ENCODE assay signal across 8 mouse cellular contexts in genomic region chr11:69800392-69801197, GRCm38 (mm10). TPM values are rescaled to one million over a fixed set of nuclear protein-coding genes. Genes with fewer than 3 reads are reported as not detected.
A peak's percentile ranks its signal among the peaks of the same experiment; 100 is the strongest.
DNase-seq lines count a peak whose midpoint lies in the region; ATAC-seq lines count a peak whose summit lies in the region.

No protein-coding gene starts in this region.

- no peaks in the 10 kb centered on the region for H3K9me3 ChIP-seq in forebrain, embryonic 16.5 days (ENCODE audit: control insufficient read depth, low read length)
- no peaks in the 10 kb centered on the region for H3K9me3 ChIP-seq in intestine, embryonic 15.5 days
- H3K9me3 ChIP-seq in liver, embryonic 13.5 days (replicated peaks), result no peaks in the 10 kb centered on the region
- no peaks in the 10 kb centered on the region for H3K9me3 ChIP-seq in neural tube, embryonic 15.5 days (replicated peaks)

- peaks cover 16% of the 10 kb centered on the region for H3K27me3 ChIP-seq in forebrain, embryonic 16.5 days (replicated peaks; ENCODE audit: control insufficient read depth, insufficient read depth, low read length)
- peaks cover 7% of the 10 kb centered on the region; the same call in 1 of the 2 replicates for H3K27me3 ChIP-seq in intestine, embryonic 15.5 days (replicated peaks)
- H3K27me3 ChIP-seq in liver, embryonic 13.5 days, result peaks cover 100% of the 10 kb centered on the region
- H3K27me3 ChIP-seq in neural tube, embryonic 15.5 days (replicated peaks), result peaks cover 28% of the 10 kb centered on the region

- WGBS in forebrain, embryonic 16.5 days, result under 1% methylated on average over 36 of the region's 36 CpGs
- 2% methylated on average over 36 of the region's 36 CpGs for WGBS in intestine, embryonic 15.5 days
- 2% methylated on average over 36 of the region's 36 CpGs for WGBS in liver, embryonic 13.5 days (ENCODE audit: insufficient replicate concordance)
- WGBS in neural tube, embryonic 15.5 days, result 1% methylated on average over 36 of the region's 36 CpGs

- H3K4me2 ChIP-seq in forebrain, embryonic 16.5 days (ENCODE audit: low read length), result peak overlapping the region; percentile 83
- peak overlapping the region; percentile 98 for H3K4me2 ChIP-seq in intestine, embryonic 15.5 days (replicated peaks)
- H3K4me2 ChIP-seq in liver, embryonic 13.5 days, result peak overlapping the region; percentile 77
- peak overlapping the region; percentile 87 for H3K4me2 ChIP-seq in neural tube, embryonic 15.5 days

- ATAC-seq in forebrain, embryonic 16.5 days, result peak; percentile 79
- peak; percentile 5 for ATAC-seq in intestine, embryonic 15.5 days
- ATAC-seq in liver, embryonic 13.5 days (ENCODE audit: low read depth), result no peak
- ATAC-seq in neural tube, embryonic 15.5 days (ENCODE audit: low FRiP score), result peak; percentile 82

- H3K4me3 ChIP-seq in forebrain, embryonic 16.5 days (replicated peaks; ENCODE audit: low read length), result peak overlapping the region; percentile 76
- H3K4me3 ChIP-seq in intestine, embryonic 15.5 days (replicated peaks), result peak overlapping the region; percentile 51
- H3K4me3 ChIP-seq in liver, embryonic 13.5 days (replicated peaks), result peak overlapping the region; percentile 45
- H3K4me3 ChIP-seq in neural tube, embryonic 15.5 days (replicated peaks), result peak overlapping the region; percentile 63

- peaks cover 54% of the 10 kb centered on the region for H3K4me1 ChIP-seq in forebrain, embryonic 16.5 days (replicated peaks; ENCODE audit: control insufficient read depth, insufficient read depth, low read length)
- peaks cover 58% of the 10 kb centered on the region for H3K4me1 ChIP-seq in intestine, embryonic 15.5 days (replicated peaks)
- H3K4me1 ChIP-seq in liver, embryonic 13.5 days (replicated peaks), result peaks cover 65% of the 10 kb centered on the region
- H3K4me1 ChIP-seq in neural tube, embryonic 15.5 days, result peaks cover 71% of the 10 kb centered on the region

- peak overlapping the region; percentile 98 for H3K27ac ChIP-seq in forebrain, embryonic 16.5 days (ENCODE audit: low read length)
- H3K27ac ChIP-seq in intestine, embryonic 15.5 days, result peak overlapping the region; percentile 64
- H3K27ac ChIP-seq in liver, embryonic 13.5 days, result no peak overlapping the region
- H3K27ac ChIP-seq in neural tube, embryonic 15.5 days (replicated peaks), result peak overlapping the region; percentile 94

- peak; percentile 47 for DNase-seq in layer of hippocampus, adult 11-12 months (ENCODE audit: low spot score)
- no peak for DNase-seq in layer of hippocampus, adult 9-10 months (ENCODE audit: low spot score)
- peak; percentile 89 for DNase-seq in R1 (ENCODE audit: low read depth, low spot score)
- DNase-seq in liver, embryonic 13.5 days, result no peak
- DNase-seq in spleen, adult 12 weeks (ENCODE audit: low spot score), result no peak

- no peaks in the 10 kb centered on the region for H3K36me3 ChIP-seq in forebrain, embryonic 16.5 days (ENCODE audit: control insufficient read depth, insufficient read depth)
- no peaks in the 10 kb centered on the region for H3K36me3 ChIP-seq in intestine, embryonic 15.5 days
- no peaks in the 10 kb centered on the region for H3K36me3 ChIP-seq in liver, embryonic 13.5 days
- no peaks in the 10 kb centered on the region for H3K36me3 ChIP-seq in neural tube, embryonic 15.5 days

- H3K9ac ChIP-seq in forebrain, embryonic 16.5 days (replicated peaks; ENCODE audit: low read depth, low read length), result peak overlapping the region; percentile 79
- H3K9ac ChIP-seq in intestine, embryonic 15.5 days, result peak overlapping the region; percentile 54
- H3K9ac ChIP-seq in liver, embryonic 13.5 days, result peak overlapping the region; percentile 31
- peak overlapping the region; percentile 57 for H3K9ac ChIP-seq in neural tube, embryonic 15.5 days (replicated peaks)

RNA-seq across cellular contexts. Expression of gene Fgf11, which starts 1.1 kb away (rescaled TPM):
- 5.2 and 5.9 TPM in 2 replicates for polyA plus RNA-seq in forebrain, embryonic 16.5 days (2015; fragmentation: Nextera tagmentation; extraction: Ambion mirVana)
- polyA plus RNA-seq in intestine, embryonic 15.5 days (2015; fragmentation: Nextera tagmentation; extraction: Ambion mirVana), result 1.2 and 1.4 TPM in 2 replicates
- polyA plus RNA-seq in liver, embryonic 13.5 days (2015; fragmentation: Nextera tagmentation; extraction: Ambion mirVana), result 0.07 and 0.20 TPM in 2 replicates
- 8.5 and 8.7 TPM in 2 replicates for polyA plus RNA-seq in neural tube, embryonic 15.5 days (2015; fragmentation: Nextera tagmentation; extraction: Ambion mirVana)

RNA-seq across cellular contexts. Expression of gene Tmem102, which starts 4.8 kb away (rescaled TPM):
- polyA plus RNA-seq in forebrain, embryonic 16.5 days (2015; fragmentation: Nextera tagmentation; extraction: Ambion mirVana), result 0.45 and 0.77 TPM in 2 replicates
- 31.2 and 31.4 TPM in 2 replicates for polyA plus RNA-seq in intestine, embryonic 15.5 days (2015; fragmentation: Nextera tagmentation; extraction: Ambion mirVana)
- polyA plus RNA-seq in liver, embryonic 13.5 days (2015; fragmentation: Nextera tagmentation; extraction: Ambion mirVana), result 0.46 and 0.50 TPM in 2 replicates
- 1.1 and 4.2 TPM in 2 replicates for polyA plus RNA-seq in neural tube, embryonic 15.5 days (2015; fragmentation: Nextera tagmentation; extraction: Ambion mirVana)

RNA-seq across cellular contexts. Expression of gene Chrnb1, which starts 4.9 kb away (rescaled TPM):
- 1.2 TPM in 2 replicates for polyA plus RNA-seq in forebrain, embryonic 16.5 days (2015; fragmentation: Nextera tagmentation; extraction: Ambion mirVana)
- 3.5 and 4.3 TPM in 2 replicates for polyA plus RNA-seq in intestine, embryonic 15.5 days (2015; fragmentation: Nextera tagmentation; extraction: Ambion mirVana)
- 0.43 and 0.59 TPM in 2 replicates for polyA plus RNA-seq in liver, embryonic 13.5 days (2015; fragmentation: Nextera tagmentation; extraction: Ambion mirVana)
- polyA plus RNA-seq in neural tube, embryonic 15.5 days (2015; fragmentation: Nextera tagmentation; extraction: Ambion mirVana), result 2.1 and 3.0 TPM in 2 replicates

RNA-seq across cellular contexts. Expression of gene Gm39566, which starts 14.5 kb away (rescaled TPM):
- not detected in 2 replicates for polyA plus RNA-seq in forebrain, embryonic 16.5 days (2015; fragmentation: Nextera tagmentation; extraction: Ambion mirVana)
- not detected in 2 replicates for polyA plus RNA-seq in intestine, embryonic 15.5 days (2015; fragmentation: Nextera tagmentation; extraction: Ambion mirVana)
- not detected in 2 replicates for polyA plus RNA-seq in liver, embryonic 13.5 days (2015; fragmentation: Nextera tagmentation; extraction: Ambion mirVana)
- not detected in 2 replicates for polyA plus RNA-seq in neural tube, embryonic 15.5 days (2015; fragmentation: Nextera tagmentation; extraction: Ambion mirVana)

RNA-seq across cellular contexts. Expression of gene Spem2, which starts 17.7 kb away (rescaled TPM):
- not detected in 2 replicates for polyA plus RNA-seq in forebrain, embryonic 16.5 days (2015; fragmentation: Nextera tagmentation; extraction: Ambion mirVana)
- polyA plus RNA-seq in intestine, embryonic 15.5 days (2015; fragmentation: Nextera tagmentation; extraction: Ambion mirVana), result not detected in 2 replicates
- polyA plus RNA-seq in liver, embryonic 13.5 days (2015; fragmentation: Nextera tagmentation; extraction: Ambion mirVana), result not detected in 2 replicates
- not detected in 2 replicates for polyA plus RNA-seq in neural tube, embryonic 15.5 days (2015; fragmentation: Nextera tagmentation; extraction: Ambion mirVana)

Comparison
In these comparisons a context has a peak if more than half of its experiments do, and no peak if none do; other contexts are left out.
1. DNase-seq: peak in layer of hippocampus, adult 11-12 months (single experiment) and R1 (single experiment); none in layer of hippocampus, adult 9-10 months (single experiment), liver, embryonic 13.5 days (single experiment) and spleen, adult 12 weeks (single experiment).
2. Peak in every context shown above with its lines, with median percentiles within 50 percentile points of each other: H3K4me2 ChIP-seq, H3K4me3 ChIP-seq and H3K9ac ChIP-seq.